Mouse (Mus musculus) spleen, adult 2 months (tissue): ENCODE results near the gene Foxl2.

ENCODE experiments used
- CTCF ChIP-seq: fragments of 200-500 bp; IDR thresholded peaks from 2 replicates; pipeline ENCODE4 v1.5.1; 2011; ENCODE audit warnings: mild to moderate bottlenecking, inconsistent platforms; ENCODE audit not compliant: insufficient read depth, insufficient read length, insufficient replicate concordance; ENCODE audit errors: extremely low read depth
- POLR2A ChIP-seq: fragments of 200-500 bp; IDR thresholded peaks from 2 replicates; pipeline ENCODE4 v1.6.1; 2011; ENCODE audit warnings: low read depth, low read length, inconsistent platforms

GRCm38 (mm10) chr9:98955716-98956224, 682 bp downstream of the Foxl2 start:
- TF ChIP-seq POLR2A (no peak), CTCF (no peak)
